Mouse (Mus musculus): Measurements from ENCODE around the gene Ppfia2. TPM values are rescaled to one million over a fixed set of nuclear protein-coding genes. Genes with fewer than 3 reads are reported as not detected.

Ppfia2 gene
- polyA plus RNA-seq, 1 experiment: not detected

DNA sequence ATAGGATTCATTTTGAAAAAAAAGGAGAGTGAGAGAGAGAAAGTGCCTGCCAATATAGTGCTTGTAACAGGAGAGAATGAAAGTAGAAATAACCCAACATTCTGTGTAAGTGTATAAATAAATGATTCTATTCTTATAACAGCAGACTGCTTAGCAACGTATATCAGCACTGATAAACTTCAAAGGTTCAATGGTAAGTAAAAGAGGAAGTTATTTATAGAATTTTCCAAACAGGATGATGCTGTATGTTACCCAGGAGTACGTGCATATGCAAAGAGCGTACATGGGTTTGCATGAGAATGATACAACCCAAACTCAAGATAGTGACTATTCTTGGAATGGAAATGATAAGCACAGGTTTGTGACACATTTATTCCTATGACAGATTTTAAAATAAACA is 215.4 kb downstream of the Ppfia2 start:
- no peaks in the 10 kb centered on the region for H3K27me3 ChIP-seq (ENCODE audit: control insufficient read depth, insufficient read depth, insufficient read length)
- H3K79me2 ChIP-seq (ENCODE audit: control insufficient read depth, insufficient read depth): no peaks in the 10 kb centered on the region
- H3ac ChIP-seq (ENCODE audit: control insufficient read depth, insufficient read length): no peak overlapping the region
- no peaks in the 10 kb centered on the region for H3K36me3 ChIP-seq (ENCODE audit: control insufficient read depth, insufficient read depth)
- H3K4me2 ChIP-seq (ENCODE audit: low read depth): no peak overlapping the region
- no peak overlapping the region for H3K4me3 ChIP-seq
- TF ChIP-seq MYOG (IDR thresholded peaks at IDR 0.05; ENCODE audit: control insufficient read depth in 1 of 3, insufficient read depth in 1 of 3, insufficient read length in 2 of 3, low read depth in 2 of 3): no peak
- no peak for TF ChIP-seq MYOD1 (IDR thresholded peaks at IDR 0.05; ENCODE audit: control insufficient read depth in 1 of 3, insufficient read length in 2 of 3, low read depth in 2 of 3)

DNA sequence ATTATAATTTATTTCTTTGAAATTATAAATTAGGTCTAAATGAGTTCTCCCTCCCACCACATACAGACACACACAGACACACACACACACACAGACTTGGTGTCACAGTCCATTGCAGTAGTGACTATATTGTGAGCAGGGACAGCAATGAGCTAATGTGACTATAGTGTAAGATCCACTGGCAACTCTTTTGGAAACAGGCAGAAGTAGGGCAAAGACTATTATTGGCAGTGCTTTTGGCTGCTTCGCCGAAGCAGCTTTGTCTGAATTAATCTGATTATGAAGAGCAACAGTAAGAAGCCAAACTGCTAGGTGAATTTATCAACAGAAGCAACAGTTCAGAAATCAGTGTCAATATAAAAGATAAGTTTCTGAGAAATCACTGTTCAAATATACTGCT is 249.8 kb downstream of the Ppfia2 start:
- H3K79me2 ChIP-seq (ENCODE audit: control insufficient read depth, insufficient read depth): no peaks in the 10 kb centered on the region
- H3K4me2 ChIP-seq (ENCODE audit: low read depth): no peak overlapping the region
- H3K4me3 ChIP-seq: no peak overlapping the region
- H3K36me3 ChIP-seq (ENCODE audit: control insufficient read depth, insufficient read depth): no peaks in the 10 kb centered on the region
- no peak for TF ChIP-seq CEBPB (IDR thresholded peaks at IDR 0.05; ENCODE audit: insufficient read depth, poor library complexity, severe bottlenecking)
- TF ChIP-seq MYOD1 (IDR thresholded peaks at IDR 0.05; ENCODE audit: control insufficient read depth in 1 of 3, insufficient read length in 2 of 3, low read depth in 2 of 3): no peak
- no peak for TF ChIP-seq REST (IDR thresholded peaks at IDR 0.05; ENCODE audit: insufficient read depth, insufficient read length)
- TF ChIP-seq MYOG (IDR thresholded peaks at IDR 0.05; ENCODE audit: control insufficient read depth in 1 of 3, insufficient read depth in 1 of 3, insufficient read length in 2 of 3, low read depth in 2 of 3): no peak
- no peak for TF ChIP-seq E2F4 (IDR thresholded peaks at IDR 0.05; ENCODE audit: insufficient read depth)
- TF ChIP-seq MAX (IDR thresholded peaks at IDR 0.05; ENCODE audit: low read depth): no peak
- TF ChIP-seq POLR2AphosphoS2 (IDR thresholded peaks at IDR 0.05; ENCODE audit: insufficient read length, low read depth): no peak
- H3ac ChIP-seq (ENCODE audit: control insufficient read depth, insufficient read length): no peak overlapping the region
- no peaks in the 10 kb centered on the region for H3K27me3 ChIP-seq (ENCODE audit: control insufficient read depth, insufficient read depth, insufficient read length)

DNA sequence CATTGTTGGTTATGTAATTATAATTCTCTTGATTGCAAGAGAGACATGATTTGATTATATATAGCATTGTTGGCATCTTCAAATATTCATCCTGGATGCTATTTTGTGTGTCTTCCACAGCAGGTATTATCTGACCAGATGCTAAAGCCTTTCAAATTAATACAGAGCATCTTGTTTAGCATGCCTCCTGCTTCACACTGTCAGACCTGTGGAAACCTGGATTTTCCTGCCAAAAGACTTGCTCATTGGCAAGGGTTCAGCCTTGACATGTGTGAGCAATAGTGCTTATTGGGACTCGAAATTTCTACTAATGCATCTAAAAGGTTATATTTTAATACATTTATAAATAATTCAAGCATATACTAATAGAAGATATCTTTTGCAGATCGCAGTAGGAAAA is 262.1 kb downstream of the Ppfia2 start:
- Histone ChIP-seq H3ac (ENCODE audit: control insufficient read depth, insufficient read length) (no peak overlapping the region), H3K4me2 (ENCODE audit: low read depth) (no peak overlapping the region), H3K4me3 (no peak overlapping the region), H3K79me2 (ENCODE audit: control insufficient read depth, insufficient read depth) (no peaks in the 10 kb centered on the region), H3K27me3 (ENCODE audit: control insufficient read depth, insufficient read depth, insufficient read length) (no peaks in the 10 kb centered on the region), H3K36me3 (ENCODE audit: control insufficient read depth, insufficient read depth) (no peaks in the 10 kb centered on the region)
- TF ChIP-seq MYOD1 (IDR thresholded peaks at IDR 0.05; ENCODE audit: control insufficient read depth in 1 of 3, insufficient read length in 2 of 3, low read depth in 2 of 3): no peak
- TF ChIP-seq SRF (IDR thresholded peaks at IDR 0.05; ENCODE audit: control insufficient read depth, insufficient read length, low read depth): no peak
- TF ChIP-seq USF1 (IDR thresholded peaks at IDR 0.05; ENCODE audit: low read depth): no peak
- TF ChIP-seq E2F4 (IDR thresholded peaks at IDR 0.05; ENCODE audit: insufficient read depth): no peak
- no peak for TF ChIP-seq REST (IDR thresholded peaks at IDR 0.05; ENCODE audit: insufficient read depth, insufficient read length)
- TF ChIP-seq MYOG (IDR thresholded peaks at IDR 0.05; ENCODE audit: control insufficient read depth in 1 of 3, insufficient read depth in 1 of 3, insufficient read length in 2 of 3, low read depth in 2 of 3): no peak

DNA sequence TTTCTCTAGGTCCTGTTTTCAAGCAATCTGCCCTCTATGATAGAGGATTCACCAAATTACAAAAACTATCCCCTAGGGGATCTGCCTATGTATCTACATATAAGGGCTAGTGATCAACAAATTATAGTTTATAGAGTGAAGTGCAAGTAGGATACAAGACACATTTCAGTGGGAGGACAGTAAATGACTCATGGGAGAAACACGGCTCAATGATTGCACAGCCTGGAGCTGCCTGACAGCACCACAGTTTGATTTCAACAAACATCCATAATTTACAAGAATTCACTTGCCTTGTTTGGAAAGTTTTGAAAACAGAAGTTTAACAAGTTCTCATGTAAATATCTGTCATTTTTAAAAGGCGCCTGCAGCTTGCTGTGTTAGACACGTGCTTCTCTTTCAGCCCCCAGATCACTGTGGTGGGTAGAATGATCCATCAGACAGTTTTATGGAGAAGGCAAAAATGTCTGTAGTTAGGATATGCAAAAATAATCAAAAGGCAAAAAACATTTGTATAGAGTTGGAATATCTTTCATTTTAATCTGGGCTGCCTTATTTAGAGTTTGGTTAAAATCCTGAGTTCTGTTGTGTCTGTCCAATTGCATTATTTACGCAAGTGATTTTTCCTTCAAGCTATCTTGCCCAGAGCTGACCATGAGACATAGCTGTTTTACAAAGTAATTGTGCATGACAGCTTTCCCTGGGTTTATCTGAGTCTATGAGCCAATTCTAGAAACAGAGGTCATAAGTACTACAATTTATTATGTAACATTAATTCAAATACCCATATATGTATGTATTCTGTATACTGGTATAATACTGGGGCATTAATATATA is 266.3 kb downstream of the Ppfia2 start:
- H3K4me2 ChIP-seq (ENCODE audit: low read depth): peak overlapping the region; percentile 18
- no peak overlapping the region for H3K4me3 ChIP-seq
- TF ChIP-seq REST (IDR thresholded peaks at IDR 0.05; ENCODE audit: insufficient read depth, insufficient read length): no peak
- no peak for TF ChIP-seq TCF3 (IDR thresholded peaks at IDR 0.05; ENCODE audit: insufficient read length, low read depth)
- H3K79me2 ChIP-seq (ENCODE audit: control insufficient read depth, insufficient read depth): no peaks in the 10 kb centered on the region
- no peaks in the 10 kb centered on the region for H3K27me3 ChIP-seq (ENCODE audit: control insufficient read depth, insufficient read depth, insufficient read length)
- H3K36me3 ChIP-seq (ENCODE audit: control insufficient read depth, insufficient read depth): no peaks in the 10 kb centered on the region
- no peak overlapping the region for H3ac ChIP-seq (ENCODE audit: control insufficient read depth, insufficient read length)

DNA sequence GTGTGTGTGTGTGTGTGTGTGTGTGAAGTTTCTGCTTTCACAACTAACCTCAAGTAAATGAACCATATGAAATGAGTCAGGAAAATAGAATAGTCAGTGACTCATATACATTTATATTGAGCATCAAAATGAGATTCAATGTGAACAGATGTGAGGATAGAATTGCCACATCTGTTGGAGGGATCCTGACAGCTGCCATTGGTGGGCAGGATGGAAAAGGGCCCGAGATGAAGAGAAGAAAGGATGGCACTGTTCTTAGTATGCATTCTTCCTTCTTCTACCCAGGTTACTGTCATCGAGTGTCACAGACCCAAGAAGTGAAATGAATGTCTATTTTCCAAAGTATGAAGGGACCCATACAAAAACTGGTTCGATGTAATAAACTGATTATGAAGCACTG is 268.1 kb downstream of the Ppfia2 start:
- H3K79me2 ChIP-seq (ENCODE audit: control insufficient read depth, insufficient read depth): no peaks in the 10 kb centered on the region
- peak in 2 of 3 experiments; percentile 16 to 55 for TF ChIP-seq MYOD1 (IDR thresholded peaks at IDR 0.05; ENCODE audit: control insufficient read depth in 1 of 3, insufficient read length in 2 of 3, low read depth in 2 of 3)
- TF ChIP-seq TCF12 (IDR thresholded peaks at IDR 0.05; ENCODE audit: insufficient read depth, poor library complexity, severe bottlenecking): no peak
- 0 out of 2 replicates have a peak, but pooled peaks have one; percentile 42 for TF ChIP-seq CEBPB (IDR thresholded peaks at IDR 0.05; ENCODE audit: insufficient read depth, poor library complexity, severe bottlenecking)
- H3K4me3 ChIP-seq: no peak overlapping the region
- no peaks in the 10 kb centered on the region for H3K27me3 ChIP-seq (ENCODE audit: control insufficient read depth, insufficient read depth, insufficient read length)
- no peak overlapping the region for H3ac ChIP-seq (ENCODE audit: control insufficient read depth, insufficient read length)
- no peak overlapping the region for H3K4me2 ChIP-seq (ENCODE audit: low read depth)
- no peaks in the 10 kb centered on the region for H3K36me3 ChIP-seq (ENCODE audit: control insufficient read depth, insufficient read depth)

DNA sequence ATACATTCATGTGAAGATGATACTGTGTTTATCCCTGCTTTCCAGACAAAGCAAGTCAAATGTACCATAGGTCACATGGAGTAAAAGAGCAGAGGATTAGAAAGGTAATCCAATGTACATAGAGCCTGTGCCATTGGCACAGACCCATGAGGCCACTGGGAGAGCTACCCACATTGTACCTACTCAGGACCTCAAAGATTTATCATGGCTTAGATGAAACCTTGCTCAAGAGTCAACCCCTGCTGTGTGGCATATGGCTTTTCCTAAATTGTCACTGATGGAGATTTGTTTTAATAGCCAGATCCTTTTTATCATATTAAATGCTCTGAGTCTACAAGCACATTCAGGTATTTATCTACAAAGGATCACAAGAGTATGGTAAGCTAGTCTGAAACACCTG is 274.8 kb downstream of the Ppfia2 start:
- Histone ChIP-seq H3K27me3 (ENCODE audit: control insufficient read depth, insufficient read depth, insufficient read length) (no peaks in the 10 kb centered on the region), H3K4me3 (no peak overlapping the region), H3ac (ENCODE audit: control insufficient read depth, insufficient read length) (no peak overlapping the region), H3K4me2 (ENCODE audit: low read depth) (no peak overlapping the region), H3K79me2 (ENCODE audit: control insufficient read depth, insufficient read depth) (no peaks in the 10 kb centered on the region), H3K36me3 (ENCODE audit: control insufficient read depth, insufficient read depth) (no peaks in the 10 kb centered on the region)
- TF ChIP-seq POLR2AphosphoS2 (IDR thresholded peaks at IDR 0.05; ENCODE audit: insufficient read length, low read depth) (no peak), MYOG (IDR thresholded peaks at IDR 0.05; ENCODE audit: control insufficient read depth in 1 of 3, insufficient read depth in 1 of 3, insufficient read length in 2 of 3, low read depth in 2 of 3) (no peak), CEBPB (IDR thresholded peaks at IDR 0.05; ENCODE audit: insufficient read depth, poor library complexity, severe bottlenecking) (no peak), TCF3 (IDR thresholded peaks at IDR 0.05; ENCODE audit: insufficient read length, low read depth) (no peak), REST (IDR thresholded peaks at IDR 0.05; ENCODE audit: insufficient read depth, insufficient read length) (no peak), TCF12 (IDR thresholded peaks at IDR 0.05; ENCODE audit: insufficient read depth, poor library complexity, severe bottlenecking) (no peak), USF1 (IDR thresholded peaks at IDR 0.05; ENCODE audit: low read depth) (no peak), SRF (IDR thresholded peaks at IDR 0.05; ENCODE audit: control insufficient read depth, insufficient read length, low read depth) (no peak), MAX (IDR thresholded peaks at IDR 0.05; ENCODE audit: low read depth) (no peak), E2F4 (IDR thresholded peaks at IDR 0.05; ENCODE audit: insufficient read depth) (no peak), POLR2A (IDR thresholded peaks at IDR 0.05; ENCODE audit: insufficient read length, low read depth) (no peak), MYOD1 (IDR thresholded peaks at IDR 0.05; ENCODE audit: control insufficient read depth in 1 of 3, insufficient read length in 2 of 3, low read depth in 2 of 3) (no peak)

Measured in myocyte (in vitro differentiated cells).